Mouse (Mus musculus) adrenal gland (tissue): ENCODE measurements around the gene Tmem8b.

ENCODE experiments used
- intact Hi-C: fragments of 180-260 bp; cut with DNase I; formaldehyde crosslinking; loops from one replicate; pipeline ENCODE4 v1.15.1; 2025
- long read RNA-seq, 2 experiments: library from polyadenylated mRNA; unstranded; transcript quantifications; one replicate each; pipeline ENCODE4 v2.0.0; 2020; ENCODE audit warnings: borderline replicate concordance in 1 of 2; ENCODE audit not compliant: insufficient replicate concordance in 1 of 2

The Tmem8b gene
- long read RNA-seq, experiment 1: 0 reads
- long read RNA-seq, experiment 2: 0 reads

- intact Hi-C loops: loop anchor here (5.0 kb wide), 1 partner anchor 37 kb away; the partner anchor contains the start of gene Npr2
Observed at GRCm38 (mm10) chr4:43668782-43669427, at the start of gene Tmem8b, which contains the start of gene Fam221b. Tmem8b (plus strand) TSS chr4:43668971. Fam221b (minus strand) TSS chr4:43669145.

- intact Hi-C loops: no loop called here
Observed at GRCm38 (mm10) chr4:43620146-43620778, 48.5 kb upstream of the Tmem8b start.

GRCm38 (mm10) chr4:43629106-43629817, 39.5 kb upstream of the Tmem8b start:
- intact Hi-C loops: no loop called here

GRCm38 (mm10) chr4:43630030-43630581, 38.7 kb upstream of the Tmem8b start:
- intact Hi-C loops: loop anchor here (1.0 to 5.0 kb wide), 2 partner anchors 37 to 82 kb away; partner anchors contain the start of genes Fam221b and Tmem8b

GRCm38 (mm10) chr4:43630671-43631045, 38.1 kb upstream of the Tmem8b start:
- intact Hi-C loops: loop anchor here (1.0 to 5.0 kb wide), 2 partner anchors 37 to 82 kb away; partner anchors contain the start of genes Fam221b and Tmem8b

GRCm38 (mm10) chr4:43631046-43631955, 37.5 kb upstream of the Tmem8b start, which contains the start of gene Npr2:
Npr2 (plus strand) TSS chr4:43631935.
- intact Hi-C loops: loop anchor here (5.0 kb wide), 1 partner anchor 36 kb away; the partner anchor contains the start of genes Fam221b and Tmem8b

- intact Hi-C loops: loop anchor here (5.0 kb wide), 1 partner anchor 35 kb away; the partner anchor contains the start of genes Fam221b and Tmem8b
Observed at GRCm38 (mm10) chr4:43631956-43632920, 36.5 kb upstream of the Tmem8b start.

GRCm38 (mm10) chr4:43633296-43633695, 35.5 kb upstream of the Tmem8b start:
- intact Hi-C loops: loop anchor here (5.0 kb wide), 1 partner anchor 34 kb away; the partner anchor contains the start of genes Fam221b and Tmem8b

- intact Hi-C loops: loop anchor here (5.0 kb wide), 1 partner anchor 34 kb away; the partner anchor contains the start of genes Fam221b and Tmem8b
Observed at GRCm38 (mm10) chr4:43633736-43634135, 35.0 kb upstream of the Tmem8b start.

- intact Hi-C loops: loop anchor here (5.0 kb wide), 1 partner anchor 33 kb away; the partner anchor contains the start of genes Fam221b and Tmem8b
Observed at GRCm38 (mm10) chr4:43634621-43635374, 34.0 kb upstream of the Tmem8b start.

GRCm38 (mm10) chr4:43636751-43637150, 32.0 kb upstream of the Tmem8b start:
- intact Hi-C loops: no loop called here

- intact Hi-C loops: no loop called here
Observed at GRCm38 (mm10) chr4:43640076-43640475, 28.7 kb upstream of the Tmem8b start.

- intact Hi-C loops: no loop called here
Observed at GRCm38 (mm10) chr4:43640491-43640890, 28.3 kb upstream of the Tmem8b start.

GRCm38 (mm10) chr4:43649783-43650182, 19.0 kb upstream of the Tmem8b start:
- intact Hi-C loops: no loop called here

- intact Hi-C loops: no loop called here
Observed at GRCm38 (mm10) chr4:43652726-43653125, 16.0 kb upstream of the Tmem8b start.

- intact Hi-C loops: no loop called here
Observed at GRCm38 (mm10) chr4:43653161-43654015, 15.4 kb upstream of the Tmem8b start, which contains the start of gene Spag8. Spag8 (minus strand) TSS chr4:43653594.
